Comparison of ENCODE assay signal across 9 mouse cellular contexts in genomic region chr16:42838226-42838625, GRCm38 (mm10).
"Had no signal": no experiment of that assay in that cellular context is flagged by ENCODE, and none has a peak within 500 bp of the region (broad histone marks: within the 10 kb centered on the region; RNA-seq: fewer than 3 reads in every experiment).

No protein-coding gene starts in this region.

- DNase-seq: kidney, postnatal 14 days; kidney, postnatal 4 days; left cerebral cortex, postnatal 4 days; liver, postnatal 0 days; lung, embryonic 14.5 days; right cerebral cortex, adult 18-20 months; right cerebral cortex, postnatal 14 days; right cerebral cortex, postnatal 4 days; thymus, postnatal 25 days had no signal
